Mouse (Mus musculus) liver, embryonic 14.5 days (tissue): ENCODE data around the gene Iqgap2.

Source experiments
- CTCF ChIP-seq: IDR thresholded peaks from 2 replicates; pipeline ENCODE4 v1.5.1; 2016; ENCODE audit warnings: antibody characterized with exemption, low read depth, control low read depth
- EP300 ChIP-seq: IDR thresholded peaks from 2 replicates; pipeline ENCODE4 v1.6.1; 2016; ENCODE audit warnings: antibody characterized with exemption, low read depth

- TF ChIP-seq EP300, result no peak
- no peak for TF ChIP-seq CTCF
Observed at GRCm38 (mm10) chr13:95635301-95635700, 256.4 kb downstream of the Iqgap2 start.
